Mouse (Mus musculus): ENCODE measurements at regions not wholly inside any gene's neighbourhood (a gene's known extent, or its start where the extent isn't known, plus 50 kb on each side); places are given as distances from the start of the nearest gene placed in this dataset.
"Not testable (repeated sequence)": the region's sequence is repeated elsewhere in the genome, so short reads cannot be mapped to it uniquely, and the experiment has no call there.

- no peak for DNase-seq
Measured at GRCm38 (mm10) chr13:72184116-72184845, 220.8 kb upstream of the Irx1 start.

- DNase-seq: no peak
Measured at GRCm38 (mm10) chr13:72184846-72185118, 221.3 kb upstream of the Irx1 start.

- DNase-seq: no peak
Measured at GRCm38 (mm10) chr13:72195881-72196280, 232.4 kb upstream of the Irx1 start.

DNA sequence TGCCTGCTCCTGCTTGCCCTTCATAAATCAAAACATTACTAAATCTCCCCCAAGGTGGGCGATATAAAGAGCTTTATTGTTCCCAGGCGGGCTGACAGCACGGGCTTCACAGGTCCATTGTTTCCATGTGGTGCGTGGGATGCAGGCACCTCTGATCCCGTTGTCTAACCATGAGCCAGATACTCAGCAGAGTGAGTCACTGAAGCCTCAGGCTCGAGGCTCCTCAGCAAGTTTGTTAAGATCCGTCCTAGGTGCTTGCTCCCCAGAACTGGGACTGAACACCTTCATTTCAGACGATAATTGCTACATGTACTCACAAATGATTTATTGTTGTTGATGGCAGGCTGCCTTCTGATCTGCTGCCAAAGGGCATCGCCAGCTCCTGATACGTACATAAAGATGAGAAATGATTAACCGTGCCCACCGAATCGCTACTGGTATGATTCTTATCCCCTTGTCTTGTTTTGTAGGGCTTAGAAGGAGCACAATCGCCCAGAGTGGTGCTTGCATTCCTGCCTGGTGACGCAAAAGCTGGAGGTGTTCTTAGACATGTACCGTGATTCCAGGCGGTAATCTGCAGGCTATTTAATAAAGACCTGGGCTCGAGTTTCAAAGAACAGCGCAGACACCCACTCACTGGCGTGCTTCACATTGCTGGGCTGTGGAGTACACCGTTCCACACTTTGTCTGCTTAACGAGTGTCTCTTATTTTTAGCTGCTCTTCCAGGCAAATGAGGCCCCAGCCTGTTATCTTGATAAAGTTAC lies 235.0 kb upstream of the Irx1 start:
- no peak for DNase-seq

DNA sequence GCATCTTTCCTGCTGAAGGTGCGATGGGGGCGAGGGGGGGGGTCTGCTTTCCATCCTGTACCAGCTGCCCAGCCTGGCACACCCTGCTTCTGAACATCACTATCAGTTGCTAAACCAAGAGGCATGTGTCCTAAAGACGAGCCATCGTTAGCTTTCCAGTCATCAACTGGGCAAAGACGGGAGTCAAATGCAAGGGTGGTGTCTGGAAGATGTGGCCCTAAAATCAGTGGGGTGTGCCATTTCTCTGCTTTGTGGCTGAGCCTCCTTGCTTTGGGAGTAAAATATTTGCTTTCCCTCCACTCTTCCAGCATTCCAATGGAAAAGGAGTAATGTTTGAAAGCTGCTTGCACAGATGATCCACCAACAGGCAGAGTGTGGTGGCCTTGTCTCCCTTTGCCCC lies 246.0 kb upstream of the Irx1 start:
- DNase-seq: no peak

DNA sequence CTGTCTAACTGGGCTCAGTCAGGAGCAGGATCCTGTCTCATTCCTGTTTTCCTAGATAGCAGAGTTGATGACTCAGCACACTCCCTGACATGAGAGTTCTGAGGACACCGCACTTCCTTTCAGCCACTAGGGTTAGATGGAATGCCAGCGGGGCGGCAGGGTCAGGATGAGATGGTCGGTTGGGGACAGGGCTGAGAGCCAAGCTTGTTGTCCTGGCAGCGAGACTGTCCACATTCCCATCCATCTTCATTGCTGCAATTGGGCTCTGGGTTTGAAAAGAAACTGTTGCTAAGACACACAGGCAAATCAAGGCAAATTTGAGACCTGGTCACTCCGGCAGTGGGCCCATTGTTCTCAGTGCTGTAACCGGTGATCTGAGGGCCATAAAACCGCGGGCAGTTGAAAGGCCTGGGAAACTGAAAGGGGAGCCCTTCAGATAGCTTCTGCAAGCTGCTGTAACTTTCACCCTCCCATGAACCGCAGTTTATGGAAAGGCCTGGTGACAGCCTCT lies 246.5 kb upstream of the Irx1 start:
- no peak for DNase-seq

DNA sequence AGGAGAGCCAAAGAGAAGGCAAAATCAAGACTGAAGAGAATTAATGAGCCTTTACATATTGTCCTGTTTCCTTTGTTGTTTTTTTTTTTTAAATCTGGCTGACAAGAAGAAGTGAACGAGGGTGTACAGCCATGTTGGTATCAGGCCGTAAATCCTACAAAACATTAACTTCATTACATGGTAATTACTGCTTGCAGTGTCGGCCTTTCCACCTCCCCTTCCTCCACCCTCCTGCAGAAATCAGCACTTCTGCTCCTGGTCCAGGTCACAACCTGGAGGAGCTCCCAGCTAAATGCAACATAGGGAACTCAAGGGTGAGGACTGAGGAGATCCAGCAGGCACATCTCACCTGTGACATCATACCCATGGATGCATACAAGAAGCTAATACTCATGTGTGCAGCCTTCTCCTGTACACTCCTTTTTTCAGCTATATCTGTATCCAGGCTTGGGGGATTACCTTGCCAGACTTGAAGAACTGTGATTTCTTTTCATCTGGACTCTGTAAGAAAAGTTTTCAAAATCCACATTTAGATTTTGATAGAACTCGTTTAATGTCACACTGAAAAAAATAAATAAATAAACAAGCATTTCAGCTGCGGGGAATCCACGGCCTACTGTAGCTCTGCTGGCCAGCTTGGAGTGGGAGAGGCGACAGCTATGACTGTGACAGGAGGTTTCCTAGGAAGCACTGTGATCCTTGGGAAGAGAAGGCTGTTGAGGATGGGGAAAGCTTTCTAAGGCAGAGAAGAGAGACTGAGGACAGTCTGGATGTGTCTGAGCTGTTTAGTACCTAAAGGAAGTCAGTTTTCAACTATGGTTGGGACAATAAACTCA lies 247.2 kb upstream of the Irx1 start:
- no peak for DNase-seq

GRCm38 (mm10) chr13:72211716-72212115 lies 248.2 kb upstream of the Irx1 start:
- no peak for DNase-seq

DNA sequence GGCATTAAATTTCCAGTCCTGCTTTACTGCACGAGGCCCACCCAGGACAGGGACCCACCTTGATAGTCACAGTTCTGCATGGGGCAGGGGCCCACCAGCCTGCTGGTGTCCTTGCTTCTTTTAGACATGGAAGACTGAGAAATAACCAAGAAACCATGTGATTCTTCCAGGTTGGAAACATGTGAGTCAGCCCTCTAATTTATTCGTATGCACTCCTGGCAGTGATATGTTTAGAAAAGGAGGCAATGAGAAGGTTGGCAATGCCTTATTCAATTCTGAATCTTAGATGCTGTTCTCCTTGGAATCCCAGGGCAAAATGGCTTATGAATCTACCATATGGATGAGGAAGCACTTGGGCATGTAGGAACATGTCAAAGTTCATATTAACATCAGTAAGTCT lies 249.2 kb upstream of the Irx1 start:
- no peak for DNase-seq

DNA sequence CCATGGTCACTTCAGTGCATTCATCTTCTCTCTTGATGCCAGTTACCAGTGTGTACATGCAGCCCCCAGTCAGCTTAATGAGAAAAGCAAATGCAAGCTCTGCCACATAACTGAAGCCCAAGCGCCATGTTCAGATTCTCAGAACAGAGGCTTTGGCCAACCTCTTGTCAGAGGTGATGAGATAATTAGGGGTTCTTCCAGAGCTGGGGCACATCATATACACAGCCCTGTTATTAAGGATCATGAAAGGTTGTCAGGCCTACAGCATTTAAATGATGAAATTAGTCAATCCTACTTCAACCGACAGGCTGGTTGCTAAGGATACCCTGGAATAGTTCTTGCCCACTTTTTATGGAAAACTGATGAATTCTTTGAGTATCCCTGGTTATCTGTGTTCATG lies 255.8 kb upstream of the Irx1 start:
- DNase-seq: no peak

DNA sequence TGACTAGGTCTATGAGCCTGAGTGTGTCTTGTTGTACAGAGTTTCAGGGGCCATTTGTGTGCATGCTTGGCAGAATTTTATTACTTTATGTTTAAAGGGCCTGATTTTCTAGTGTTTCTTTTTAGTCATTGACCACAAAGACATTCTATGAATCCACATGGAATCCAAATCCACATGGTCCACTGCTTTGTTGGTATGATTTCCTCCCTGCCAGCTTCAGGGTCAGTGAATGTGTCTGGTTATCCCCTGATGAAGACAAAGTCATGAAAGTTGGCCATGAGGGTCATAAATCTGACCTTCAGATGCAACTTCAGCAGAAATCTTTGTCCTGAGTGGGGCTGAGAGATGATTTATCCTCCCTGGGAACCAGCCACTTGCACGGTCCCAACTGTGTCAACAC lies 263.6 kb upstream of the Irx1 start:
- no peak for DNase-seq

GRCm38 (mm10) chr13:72231032-72231591 lies 267.6 kb upstream of the Irx1 start:
- no peak for DNase-seq

- DNase-seq: no peak
Measured at GRCm38 (mm10) chr13:72232080-72232479, 268.6 kb upstream of the Irx1 start.

GRCm38 (mm10) chr13:72241919-72242318 lies 278.4 kb upstream of the Irx1 start:
- no peak for DNase-seq

DNA sequence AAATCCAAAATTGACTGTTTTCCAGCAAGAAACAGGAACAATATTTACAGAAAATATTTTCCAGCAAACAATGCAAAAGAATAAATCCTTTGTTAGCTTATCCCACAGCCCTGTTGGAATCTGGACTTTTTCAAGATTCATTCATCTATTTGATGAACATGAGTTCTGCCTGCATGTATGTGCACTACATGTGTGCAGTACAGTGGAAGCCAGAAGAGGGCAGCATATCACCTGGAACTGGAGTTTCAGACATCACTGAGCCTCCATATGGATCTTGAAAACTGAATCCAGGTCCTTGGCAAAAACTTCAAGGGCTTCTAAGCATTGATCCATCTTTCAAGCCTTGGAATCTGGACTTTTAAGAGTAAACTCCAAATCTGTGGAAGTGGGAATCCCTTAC lies 286.9 kb upstream of the Irx1 start:
- DNase-seq: no peak

DNA sequence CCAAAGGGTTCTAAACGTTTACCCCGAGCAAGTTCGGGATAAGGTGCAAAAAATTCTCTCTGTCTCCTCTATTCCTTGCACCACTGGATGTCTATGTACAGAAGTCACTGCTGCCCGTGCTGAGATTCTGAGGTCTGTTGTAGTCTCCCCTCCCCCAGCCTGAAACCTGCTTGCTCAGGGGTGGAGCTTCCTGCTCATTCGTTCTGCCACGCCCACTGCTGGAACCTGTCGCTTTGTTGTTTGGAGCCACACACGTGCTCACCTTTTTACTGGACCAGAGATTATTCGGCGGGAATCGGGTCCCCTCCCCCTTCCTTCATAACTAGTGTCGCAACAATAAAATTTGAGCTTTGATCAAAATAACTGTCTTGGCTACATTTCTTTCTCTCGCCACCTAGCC lies 289.7 kb upstream of the Irx1 start:
- DNase-seq: not testable (repeated sequence)

- DNase-seq: no peak
Measured at GRCm38 (mm10) chr13:72258794-72259193, 295.3 kb upstream of the Irx1 start.

DNA sequence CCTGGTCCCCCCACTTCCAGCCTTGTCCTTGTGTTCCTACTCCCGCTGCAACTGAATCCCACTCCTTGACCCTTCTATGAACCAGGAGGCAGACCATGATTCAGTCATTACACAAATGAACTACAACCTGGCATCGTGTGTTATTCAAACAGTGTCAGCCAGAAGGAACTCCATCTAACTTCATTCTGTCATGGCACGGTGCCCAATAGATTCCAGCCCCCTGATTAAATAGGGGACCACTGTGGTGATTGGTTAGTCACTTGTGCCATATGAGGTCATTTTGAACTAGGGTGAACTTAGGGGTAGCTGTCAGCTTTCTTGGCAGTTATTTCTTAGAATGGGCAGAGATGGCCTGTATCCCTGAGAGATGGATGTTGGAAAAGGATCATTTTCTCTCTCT lies 300.9 kb upstream of the Irx1 start:
- DNase-seq: no peak

DNA sequence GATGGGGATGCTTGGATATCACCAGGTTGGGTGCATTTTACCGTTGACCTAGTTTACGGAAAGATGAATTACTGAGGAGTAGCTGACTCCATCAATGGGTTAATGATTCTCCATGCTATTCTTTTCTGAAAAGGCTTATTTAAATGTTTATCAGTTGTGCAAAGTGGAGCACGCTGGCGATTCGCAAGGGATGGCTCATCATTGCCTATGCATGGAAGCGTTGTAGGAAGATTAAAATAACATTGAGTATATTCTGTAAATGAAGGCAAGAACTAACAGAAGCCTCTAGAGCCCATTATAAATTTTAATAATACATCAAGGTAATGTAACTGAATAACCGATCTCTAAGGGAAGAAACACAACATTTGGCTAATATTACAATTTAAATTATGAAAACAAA lies 301.6 kb upstream of the Irx1 start:
- DNase-seq: no peak

GRCm38 (mm10) chr13:72265650-72266049 lies 302.1 kb upstream of the Irx1 start:
- DNase-seq: no peak

DNA sequence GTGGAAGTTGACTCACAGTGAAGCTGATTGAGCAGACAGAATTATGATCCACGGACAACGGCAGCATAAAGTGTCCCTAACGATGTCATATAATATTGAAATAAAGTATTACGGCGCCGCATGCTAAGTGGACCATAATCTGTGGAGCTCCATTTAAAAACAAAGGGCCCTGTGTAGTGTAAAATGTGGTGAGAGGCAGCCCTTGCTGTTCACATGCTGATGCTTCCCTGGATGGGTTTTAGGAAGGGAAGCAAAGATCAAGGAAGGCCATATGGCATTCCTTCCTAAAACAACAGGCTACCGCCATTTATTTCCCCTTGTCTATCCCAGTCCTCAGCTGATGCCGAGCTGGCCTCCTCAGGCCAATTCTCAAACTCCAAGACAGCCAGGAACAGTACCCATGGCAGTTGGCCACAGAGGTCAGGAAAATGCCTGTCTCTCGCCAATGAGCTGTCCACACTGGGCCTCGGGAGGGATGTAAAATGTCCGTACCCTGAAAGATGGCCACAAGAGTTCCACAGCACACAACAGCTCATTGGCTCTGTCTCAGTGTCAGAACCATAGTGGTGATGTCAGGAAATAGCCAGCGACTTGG lies 302.7 kb upstream of the Irx1 start:
- no peak for DNase-seq

GRCm38 (mm10) chr13:72280343-72280742 lies 316.8 kb upstream of the Irx1 start:
- DNase-seq: no peak

Data from adrenal gland, adult 2 months (tissue).